Mouse (Mus musculus) embryonic facial prominence, embryonic 15.5 days (tissue): ENCODE results near the gene Tpm1. TPM values are rescaled to one million over a fixed set of nuclear protein-coding genes. Genes with fewer than 3 reads are reported as not detected.

Source experiments
- ATAC-seq: fragments of 200-750 bp; cut with Nextera tagmentation; 2 replicates; pipeline ENCODE4 v1.8.0; 2017; ENCODE audit warnings: low read depth, moderate TSS enrichment; ENCODE audit not compliant: insufficient number of reproducible peaks, low FRiP score, low TSS enrichment
- H3K27ac ChIP-seq: fragments of 300-500 bp; sonication (generic); replicated peaks from 2 replicates; pipeline ENCODE4 v1.5.1; 2015; ENCODE audit warnings: mild to moderate bottlenecking, inconsistent platforms
- H3K27me3 ChIP-seq: fragments of 300-500 bp; sonication (generic); 2 replicates; pipeline ENCODE4 v1.6.1; 2015; ENCODE audit warnings: inconsistent platforms
- H3K36me3 ChIP-seq: fragments of 300-500 bp; sonication (generic); 2 replicates; pipeline ENCODE4 v1.6.1; 2015; ENCODE audit warnings: mild to moderate bottlenecking, inconsistent platforms
- H3K4me1 ChIP-seq: fragments of 300-500 bp; sonication (generic); 2 replicates; pipeline ENCODE4 v1.6.1; 2015; ENCODE audit warnings: inconsistent platforms
- H3K4me2 ChIP-seq: fragments of 300-500 bp; sonication (generic); replicated peaks from 2 replicates; pipeline ENCODE4 v1.6.1; 2015; ENCODE audit warnings: mild to moderate bottlenecking, inconsistent platforms
- H3K4me3 ChIP-seq: fragments of 300-500 bp; sonication (generic); replicated peaks from 2 replicates; pipeline ENCODE4 v1.5.1; 2015; ENCODE audit warnings: mild to moderate bottlenecking, inconsistent platforms
- H3K9ac ChIP-seq: fragments of 300-500 bp; sonication (generic); 2 replicates; pipeline ENCODE4 v1.6.1; 2015; ENCODE audit warnings: inconsistent platforms
- H3K9me3 ChIP-seq: fragments of 300-500 bp; sonication (generic); replicated peaks from 2 replicates; pipeline ENCODE4 v1.6.1; 2016; ENCODE audit warnings: inconsistent platforms
- WGBS: fragments of 180-500 bp; shearing (Covaris S2); methylation state at CpG from one replicate; pipeline ENCODE4 v1.1.7; 2015; 5-methylcytosine and 5-hydroxymethylcytosine counted together
- polyA plus RNA-seq: library from polyadenylated mRNA; unstranded; fragments of >200 nt; fragmentation: Nextera tagmentation; extraction: Ambion mirVana; gene quantifications from 2 replicates; pipeline ENCODE4 v1.2.1, GENCODE M21; 2015

Gene Tpm1
- polyA plus RNA-seq, 1 experiment from 2014 or later = 870 TPM

DNA sequence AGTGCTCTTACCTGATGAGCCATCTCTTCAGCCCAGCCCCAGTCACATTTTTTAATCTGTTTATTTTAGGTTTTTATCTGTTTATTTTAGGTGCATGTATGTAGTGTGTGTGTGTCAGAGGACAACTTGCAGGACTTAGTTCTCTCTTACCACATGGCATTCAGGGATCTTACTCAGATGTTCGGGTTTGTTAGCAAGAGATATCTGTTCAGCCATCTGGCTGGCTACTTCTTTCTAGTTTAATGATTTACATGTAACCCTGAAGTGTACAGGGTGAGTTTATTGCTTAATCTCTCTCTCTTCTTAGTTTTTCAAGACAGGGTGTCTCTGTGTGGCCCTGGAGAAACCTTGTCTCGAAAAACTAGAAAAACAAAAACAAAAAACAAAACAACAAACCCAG lies 23.0 kb upstream of the Tpm1 start:
- no peaks in the 10 kb centered on the region for H3K27me3 ChIP-seq
- H3K36me3 ChIP-seq = no peaks in the 10 kb centered on the region
- no peak overlapping the region for H3K9ac ChIP-seq
- H3K4me2 ChIP-seq = no peak overlapping the region
- H3K27ac ChIP-seq = peak overlapping the region; percentile 91
- ATAC-seq = no peak
- peaks cover 12% of the 10 kb centered on the region for H3K4me1 ChIP-seq
- no peak overlapping the region for H3K4me3 ChIP-seq
- H3K9me3 ChIP-seq = no peaks in the 10 kb centered on the region
- WGBS = 53% methylated on average over 2 of the region's 2 CpGs

DNA sequence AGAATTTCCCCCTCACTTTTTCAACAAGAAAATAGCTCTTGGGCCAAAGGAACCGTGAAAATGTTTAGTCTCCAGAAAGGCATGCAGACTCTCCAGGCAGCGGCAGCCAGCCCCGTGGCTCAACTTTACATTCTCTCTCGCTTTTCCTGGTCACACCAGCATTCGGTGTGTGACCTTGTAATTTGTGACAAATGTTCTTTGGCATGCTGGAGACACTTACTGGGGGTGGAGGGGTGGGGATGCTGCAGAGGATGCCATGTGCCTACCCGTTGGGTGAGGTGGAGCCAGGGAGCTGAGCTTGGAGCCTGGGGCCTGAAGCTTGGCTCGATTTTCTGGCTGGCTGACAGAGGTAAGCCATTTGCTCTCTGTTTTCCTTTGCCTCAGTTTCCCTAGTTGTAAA lies 22.4 kb upstream of the Tpm1 start:
- H3K36me3 ChIP-seq = no peaks in the 10 kb centered on the region
- H3K27ac ChIP-seq = peak overlapping the region; percentile 91
- no peak overlapping the region for H3K4me3 ChIP-seq
- peaks cover 12% of the 10 kb centered on the region for H3K4me1 ChIP-seq
- H3K27me3 ChIP-seq = no peaks in the 10 kb centered on the region
- no peaks in the 10 kb centered on the region for H3K9me3 ChIP-seq
- no peak overlapping the region for H3K4me2 ChIP-seq
- 6% methylated on average over 7 of the region's 7 CpGs for WGBS
- H3K9ac ChIP-seq = no peak overlapping the region
- ATAC-seq = peak; percentile 75

DNA sequence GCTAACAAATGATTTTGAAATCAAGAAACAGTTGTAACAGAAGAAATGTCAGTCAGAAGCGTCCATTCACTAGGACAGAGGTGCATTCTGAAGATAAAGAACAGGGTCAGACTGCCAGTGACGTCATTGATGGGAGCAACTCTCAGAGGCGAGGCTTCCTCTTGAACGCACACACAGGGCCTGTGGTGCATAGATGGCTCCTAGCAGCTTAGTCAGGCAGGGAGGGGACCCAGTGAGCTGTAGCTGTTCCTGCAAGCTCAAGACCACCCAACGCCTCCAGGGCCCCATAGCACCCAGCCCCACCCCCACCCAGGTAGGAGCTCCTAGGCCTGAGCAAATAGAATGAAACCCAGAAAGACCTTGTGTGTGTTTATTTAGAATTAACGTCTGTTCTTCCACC lies 21.9 kb upstream of the Tpm1 start:
- Histone ChIP-seq H3K9ac (no peak overlapping the region), H3K4me3 (no peak overlapping the region), H3K27ac (peak overlapping the region; percentile 91), H3K36me3 (no peaks in the 10 kb centered on the region), H3K27me3 (no peaks in the 10 kb centered on the region), H3K9me3 (no peaks in the 10 kb centered on the region), H3K4me2 (no peak overlapping the region), H3K4me1 (peaks cover 12% of the 10 kb centered on the region)
- 19% methylated on average over 6 of the region's 6 CpGs for WGBS
- no peak for ATAC-seq

DNA sequence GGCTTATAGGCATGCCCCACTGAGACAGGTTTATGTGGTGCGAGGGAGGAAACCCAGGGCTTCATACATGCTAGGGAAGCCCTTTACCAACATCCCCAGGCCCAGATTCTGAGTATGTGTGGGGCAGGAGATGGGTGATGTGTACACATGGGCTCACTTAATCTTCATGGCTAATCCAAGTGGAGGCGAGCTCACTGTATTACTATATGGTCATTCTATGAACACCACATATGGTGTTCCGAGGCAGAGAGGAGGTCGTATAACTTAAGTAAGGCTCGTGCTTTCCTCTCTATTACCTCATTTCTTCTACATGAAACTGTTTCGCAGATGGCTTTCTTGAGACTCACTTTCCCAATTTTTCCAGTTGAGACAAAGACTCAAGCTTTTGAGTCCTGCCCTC lies 17.4 kb upstream of the Tpm1 start:
- WGBS = 86% methylated on average over 6 of the region's 6 CpGs
- no peak for ATAC-seq

DNA sequence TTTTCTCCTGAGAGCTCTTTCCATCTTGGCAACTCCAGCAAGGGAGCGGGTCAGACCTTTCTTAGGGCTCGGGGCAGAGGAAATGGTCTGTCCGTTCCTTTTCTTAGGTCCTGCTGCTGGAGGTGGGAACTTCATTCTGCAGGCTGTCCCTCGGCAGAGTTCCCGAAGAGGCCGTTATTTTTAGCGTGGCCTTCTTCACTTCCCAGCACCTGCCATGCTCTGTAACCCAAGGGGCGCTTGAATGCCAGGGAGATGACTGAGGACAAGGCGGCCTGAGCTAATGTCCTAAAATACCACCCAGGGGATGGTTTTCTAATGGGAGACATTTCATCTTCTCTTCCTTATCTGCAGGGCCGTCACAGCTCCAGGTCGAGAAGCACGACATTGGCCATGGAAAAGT lies 10.5 kb upstream of the Tpm1 start:
- Histone ChIP-seq H3K9ac (no peak overlapping the region), H3K27ac (no peak overlapping the region), H3K36me3 (no peaks in the 10 kb centered on the region), H3K9me3 (no peaks in the 10 kb centered on the region), H3K4me2 (no peak overlapping the region), H3K4me3 (no peak overlapping the region), H3K27me3 (no peaks in the 10 kb centered on the region), H3K4me1 (peaks cover 8% of the 10 kb centered on the region; the same call in 1 of the 2 replicates)
- no peak for ATAC-seq
- WGBS = 86% methylated on average over 12 of the region's 12 CpGs

More for the DNA sequence above, 17.4 kb upstream of the Tpm1 start:
- H3K4me3 ChIP-seq = no peak overlapping the region
- peaks cover 8% of the 10 kb centered on the region for H3K4me1 ChIP-seq
- H3K27me3 ChIP-seq = no peaks in the 10 kb centered on the region
- no peaks in the 10 kb centered on the region for H3K36me3 ChIP-seq
- H3K9ac ChIP-seq = no peak overlapping the region
- H3K9me3 ChIP-seq = no peaks in the 10 kb centered on the region
- H3K27ac ChIP-seq = no peak overlapping the region
- no peak overlapping the region for H3K4me2 ChIP-seq

DNA sequence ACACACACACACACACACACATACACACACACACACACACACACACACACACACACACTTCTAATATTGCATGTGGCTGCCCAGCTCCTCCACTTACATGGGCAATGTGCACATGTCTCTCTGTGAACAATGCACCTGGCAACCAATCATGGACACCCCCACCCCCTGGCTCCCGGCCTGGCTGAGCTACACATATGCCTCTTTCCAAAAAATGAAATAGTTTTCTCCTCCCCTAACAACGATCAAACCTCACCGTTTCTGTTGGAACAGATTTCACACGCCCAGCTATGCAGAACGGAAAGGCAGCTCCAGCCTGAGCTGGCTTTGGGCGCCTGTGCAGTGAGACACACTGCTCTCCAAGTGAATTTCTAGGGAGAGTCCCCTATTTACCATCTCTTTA lies 9.2 kb upstream of the Tpm1 start:
- no peaks in the 10 kb centered on the region for H3K36me3 ChIP-seq
- no peaks in the 10 kb centered on the region for H3K9me3 ChIP-seq
- ATAC-seq = peak; percentile 47; the same call in 1 of the 2 replicates
- H3K27me3 ChIP-seq = no peaks in the 10 kb centered on the region
- peaks cover 8% of the 10 kb centered on the region; the same call in 1 of the 2 replicates for H3K4me1 ChIP-seq
- 0 out of 2 replicates have a peak overlapping the region, but pooled peaks have one; percentile 60 for H3K27ac ChIP-seq
- no peak overlapping the region for H3K4me2 ChIP-seq
- H3K9ac ChIP-seq = no peak overlapping the region
- WGBS = 34% methylated on average over 6 of the region's 6 CpGs
- H3K4me3 ChIP-seq = no peak overlapping the region

DNA sequence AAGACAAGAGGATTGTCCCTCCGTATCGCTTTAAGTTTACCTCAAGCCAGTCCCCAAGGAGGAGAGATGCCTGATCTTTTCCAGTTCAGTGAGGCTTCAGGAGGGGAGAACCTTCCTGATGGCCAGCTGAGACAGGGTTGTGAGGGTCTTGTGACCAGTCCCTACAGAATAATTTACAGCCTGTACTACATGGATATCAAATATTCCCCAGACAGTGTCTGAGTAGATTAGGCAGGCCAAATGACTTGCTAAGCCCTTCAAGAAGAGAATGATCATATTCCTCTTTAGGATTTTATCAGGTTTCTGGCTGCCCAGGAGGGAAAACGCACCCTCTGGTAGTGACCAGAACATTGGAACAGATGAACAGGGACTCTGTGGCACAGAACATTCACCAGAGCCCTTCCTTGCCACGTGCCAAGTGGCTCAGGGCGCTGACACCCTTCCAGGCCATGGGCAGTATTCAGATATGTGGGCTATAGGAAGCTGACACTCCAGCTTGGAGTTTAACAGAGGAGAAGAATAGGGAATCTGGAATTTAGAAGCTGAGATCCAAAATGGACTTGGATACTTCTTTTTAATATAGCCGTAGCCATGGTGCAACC lies 1.6 kb upstream of the Tpm1 start:
- Histone ChIP-seq H3K4me2 (no peak overlapping the region), H3K9ac (no peak overlapping the region), H3K4me3 (no peak overlapping the region), H3K9me3 (no peaks in the 10 kb centered on the region), H3K27me3 (no peaks in the 10 kb centered on the region), H3K4me1 (peaks cover 28% of the 10 kb centered on the region), H3K27ac (no peak overlapping the region), H3K36me3 (no peaks in the 10 kb centered on the region)
- 60% methylated on average over 6 of the region's 6 CpGs for WGBS
- no peak for ATAC-seq

DNA sequence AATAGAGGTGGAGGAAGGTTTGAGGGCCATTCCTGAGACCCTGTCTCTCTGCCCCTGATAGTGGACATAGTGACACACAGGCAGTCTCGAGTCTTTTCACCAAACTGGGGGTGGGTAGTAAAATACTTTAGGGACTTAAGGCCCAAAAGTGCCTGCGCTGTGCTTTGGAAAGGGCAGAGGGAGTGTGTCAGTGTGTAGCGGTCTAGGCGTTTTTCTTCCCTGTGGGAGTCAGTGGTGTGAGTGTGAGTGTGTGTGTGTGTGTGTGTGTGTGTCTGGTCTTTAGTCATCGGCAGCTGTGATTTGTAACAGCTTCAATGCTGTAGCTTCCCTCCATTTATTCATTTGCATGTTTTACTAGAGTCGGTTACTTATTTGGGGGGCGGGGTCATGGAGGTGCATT lies 630 bp upstream of the Tpm1 start:
- Histone ChIP-seq H3K4me2 (peak overlapping the region; percentile 69), H3K9ac (peak overlapping the region; percentile 33; the same call in 1 of the 2 replicates), H3K4me3 (peak overlapping the region; percentile 57), H3K36me3 (no peaks in the 10 kb centered on the region), H3K27me3 (no peaks in the 10 kb centered on the region), H3K27ac (peak overlapping the region; percentile 91), H3K4me1 (peaks cover 38% of the 10 kb centered on the region), H3K9me3 (no peaks in the 10 kb centered on the region)
- ATAC-seq = no peak
- 20% methylated on average over 7 of the region's 7 CpGs for WGBS

DNA sequence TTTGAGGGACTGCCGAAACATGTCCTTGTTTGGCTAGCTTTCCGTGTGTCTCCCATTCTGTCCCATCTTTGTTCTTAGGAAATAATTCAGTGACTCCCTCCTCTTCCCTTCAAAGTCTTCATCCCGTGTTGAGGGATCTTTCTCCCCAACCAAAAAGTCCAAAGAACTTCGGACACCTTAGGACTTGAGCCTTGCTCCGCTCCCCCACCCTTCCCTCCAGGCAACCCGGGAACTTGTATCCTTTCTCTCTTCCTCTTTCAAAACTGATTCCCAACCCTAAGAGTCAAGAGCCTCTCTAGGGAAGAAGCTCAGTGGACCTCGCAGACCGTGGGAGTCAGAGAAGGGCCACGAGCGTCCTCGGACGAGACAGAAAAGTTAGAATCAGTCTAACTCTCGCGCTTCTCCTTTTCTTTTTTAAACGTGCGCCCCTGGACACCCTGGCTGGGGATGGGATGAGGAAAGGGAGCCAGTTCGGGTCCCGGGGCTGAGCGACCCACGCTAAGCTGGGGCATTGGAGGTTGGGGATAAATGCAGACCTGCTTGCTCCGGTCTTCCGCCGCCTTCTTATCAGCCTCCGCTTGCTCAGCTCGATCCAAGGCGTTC lies 622 bp downstream of the Tpm1 start:
- WGBS = under 1% methylated on average over 26 of the region's 26 CpGs
- no peaks in the 10 kb centered on the region for H3K36me3 ChIP-seq

DNA sequence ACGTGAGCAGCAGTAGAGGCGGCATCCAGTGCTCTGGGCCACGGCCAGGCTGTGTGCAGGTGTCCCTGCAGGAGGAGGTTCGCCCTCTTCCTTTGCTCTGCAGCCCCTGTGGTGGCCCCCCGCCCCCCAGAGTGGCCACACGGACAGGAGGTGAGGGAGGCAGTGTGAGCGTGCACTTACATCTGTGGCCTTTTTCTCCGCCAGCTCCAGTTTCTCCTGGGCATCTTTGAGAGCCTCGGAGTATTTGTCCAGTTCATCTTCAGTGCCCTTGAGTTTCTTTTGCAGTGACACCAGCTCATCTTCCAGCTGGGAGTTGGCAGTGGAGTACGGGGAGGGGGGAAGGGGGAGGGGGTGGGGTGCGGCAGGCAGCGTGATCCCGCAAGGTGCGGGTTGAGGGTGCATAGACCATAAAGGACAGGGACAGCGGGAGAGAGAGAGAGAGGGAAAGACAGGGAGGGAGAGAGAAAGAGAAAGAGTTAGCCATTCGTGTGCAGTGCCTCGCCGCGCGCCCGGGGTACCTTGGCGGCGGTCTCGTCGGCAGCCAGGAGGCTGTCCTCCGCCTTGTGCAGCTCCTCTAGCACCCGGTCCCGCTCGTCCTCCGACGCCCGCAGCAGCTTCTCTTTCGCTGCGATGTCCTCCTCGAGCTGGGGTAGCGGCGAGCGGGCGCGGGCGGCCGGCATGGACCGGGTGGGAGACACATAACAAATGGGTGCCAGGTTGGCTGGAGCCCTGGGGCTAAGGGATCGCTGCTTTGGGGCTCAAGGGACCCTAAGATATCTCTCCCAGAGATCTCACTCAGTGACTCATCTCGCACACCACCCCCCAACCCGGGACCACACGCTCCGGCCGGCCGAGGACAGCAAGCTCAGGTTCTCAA lies 1.4 kb downstream of the Tpm1 start:
- H3K4me1 ChIP-seq = peaks cover 46% of the 10 kb centered on the region
- H3K27me3 ChIP-seq = no peaks in the 10 kb centered on the region
- peak overlapping the region; percentile 79 for H3K9ac ChIP-seq
- H3K4me3 ChIP-seq = peak overlapping the region; percentile 57
- H3K9me3 ChIP-seq = no peaks in the 10 kb centered on the region
- H3K36me3 ChIP-seq = no peaks in the 10 kb centered on the region
- WGBS = under 1% methylated on average over 50 of the region's 50 CpGs
- ATAC-seq = no peak
- peak overlapping the region; percentile 69 for H3K4me2 ChIP-seq
- H3K27ac ChIP-seq = peak overlapping the region; percentile 91

More for the DNA sequence above, 622 bp downstream of the Tpm1 start:
- peak; percentile 8; the same call in 1 of the 2 replicates for ATAC-seq
- no peaks in the 10 kb centered on the region for H3K27me3 ChIP-seq
- peak overlapping the region; percentile 79 for H3K9ac ChIP-seq
- H3K4me2 ChIP-seq = peak overlapping the region; percentile 69
- H3K4me1 ChIP-seq = peaks cover 46% of the 10 kb centered on the region
- H3K27ac ChIP-seq = peak overlapping the region; percentile 91
- peak overlapping the region; percentile 57 for H3K4me3 ChIP-seq
- no peaks in the 10 kb centered on the region for H3K9me3 ChIP-seq

DNA sequence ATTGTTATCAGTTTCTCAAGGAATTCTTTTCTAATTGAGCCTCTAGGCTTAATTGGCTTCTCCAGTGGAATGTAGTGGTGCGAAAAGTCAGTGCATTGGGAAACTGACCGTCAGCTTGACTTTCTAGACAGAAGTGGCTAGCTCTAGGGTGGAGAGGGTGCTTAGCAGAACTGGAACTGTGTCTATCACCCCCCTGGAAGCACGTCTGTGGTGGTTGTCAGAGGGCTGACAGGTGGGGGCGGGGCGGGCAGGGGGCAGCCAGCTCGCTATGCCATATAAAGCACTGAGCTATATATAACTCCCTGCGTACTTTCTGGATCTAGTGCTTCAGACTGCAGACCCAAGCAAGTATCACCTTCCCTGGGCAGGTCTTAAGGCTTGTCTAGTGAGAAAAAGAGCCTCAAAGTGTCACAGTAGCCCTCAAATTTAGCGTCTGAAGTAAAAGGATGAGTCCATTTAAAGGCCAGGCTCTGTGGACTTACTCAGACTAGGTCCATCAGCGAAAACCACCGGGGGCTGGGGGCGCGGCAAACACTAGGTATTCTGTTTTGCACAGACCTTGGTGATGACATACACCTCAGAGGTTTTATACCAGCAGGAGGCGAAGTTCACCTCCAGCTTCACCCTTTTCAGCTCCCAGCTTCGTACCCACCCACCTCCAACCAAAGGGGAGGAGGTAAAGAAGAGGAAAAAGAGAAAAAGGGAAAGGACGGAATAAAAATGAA lies 2.2 kb downstream of the Tpm1 start:
- Histone ChIP-seq H3K4me2 (peak overlapping the region; percentile 69), H3K27ac (peak overlapping the region; percentile 91), H3K27me3 (no peaks in the 10 kb centered on the region), H3K9ac (peak overlapping the region; percentile 79), H3K36me3 (no peaks in the 10 kb centered on the region), H3K4me3 (peak overlapping the region; percentile 57), H3K4me1 (peaks cover 50% of the 10 kb centered on the region), H3K9me3 (no peaks in the 10 kb centered on the region)
- no peak for ATAC-seq
- WGBS = 9% methylated on average over 15 of the region's 15 CpGs
